Mouse (Mus musculus): ENCODE results near the gene Arfgef3.
"Not testable (repeated sequence)": the region's sequence is repeated elsewhere in the genome, so short reads cannot be mapped to it uniquely, and the experiment has no call there.

Gene Arfgef3

GRCm38 (mm10) chr10:18647069-18647468 is 96.7 kb downstream of the Arfgef3 start:
- DNase-seq (ENCODE audit: low read depth, low spot score), result no peak
- no peaks in the 10 kb centered on the region for H3K27me3 ChIP-seq (ENCODE audit: control insufficient read depth, insufficient read depth, low read length, poor library complexity, severe bottlenecking)
- no peaks in the 10 kb centered on the region for H3K36me3 ChIP-seq (ENCODE audit: control insufficient read depth, insufficient read depth, low read length, poor library complexity, severe bottlenecking)

- no peaks in the 10 kb centered on the region for H3K36me3 ChIP-seq (ENCODE audit: control insufficient read depth, insufficient read depth, low read length, poor library complexity, severe bottlenecking)
- no peaks in the 10 kb centered on the region for H3K27me3 ChIP-seq (ENCODE audit: control insufficient read depth, insufficient read depth, low read length, poor library complexity, severe bottlenecking)
- DNase-seq (ENCODE audit: low read depth, low spot score), result no peak
Measured at GRCm38 (mm10) chr10:18646035-18646434, 97.7 kb downstream of the Arfgef3 start.

- no peak for DNase-seq (ENCODE audit: low read depth, low spot score)
- H3K27me3 ChIP-seq (ENCODE audit: control insufficient read depth, insufficient read depth, low read length, poor library complexity, severe bottlenecking), result no peaks in the 10 kb centered on the region
Measured at GRCm38 (mm10) chr10:18644346-18644745, 99.4 kb downstream of the Arfgef3 start.

GRCm38 (mm10) chr10:18643506-18643905 is 100.2 kb downstream of the Arfgef3 start:
- DNase-seq (ENCODE audit: low read depth, low spot score), result no peak
- Histone ChIP-seq H3K36me3 (ENCODE audit: control insufficient read depth, insufficient read depth, low read length, poor library complexity, severe bottlenecking) (no peaks in the 10 kb centered on the region), H3K27me3 (ENCODE audit: control insufficient read depth, insufficient read depth, low read length, poor library complexity, severe bottlenecking) (no peaks in the 10 kb centered on the region)

More at GRCm38 (mm10) chr10:18644346-18644745, 99.4 kb downstream of the Arfgef3 start:
- H3K36me3 ChIP-seq (ENCODE audit: control insufficient read depth, insufficient read depth, low read length, poor library complexity, severe bottlenecking), result no peaks in the 10 kb centered on the region

- Histone ChIP-seq H3K36me3 (ENCODE audit: control insufficient read depth, insufficient read depth, low read length, poor library complexity, severe bottlenecking) (no peaks in the 10 kb centered on the region), H3K27me3 (ENCODE audit: control insufficient read depth, insufficient read depth, low read length, poor library complexity, severe bottlenecking) (no peaks in the 10 kb centered on the region)
- DNase-seq (ENCODE audit: low read depth, low spot score), result no peak
Measured at GRCm38 (mm10) chr10:18642854-18643253, 100.9 kb downstream of the Arfgef3 start.

- Histone ChIP-seq H3K36me3 (ENCODE audit: control insufficient read depth, insufficient read depth, low read length, poor library complexity, severe bottlenecking) (no peaks in the 10 kb centered on the region), H3K27me3 (ENCODE audit: control insufficient read depth, insufficient read depth, low read length, poor library complexity, severe bottlenecking) (no peaks in the 10 kb centered on the region)
- DNase-seq (ENCODE audit: low read depth, low spot score), result no peak
Measured at GRCm38 (mm10) chr10:18640596-18640995, 103.2 kb downstream of the Arfgef3 start.

- H3K27me3 ChIP-seq (ENCODE audit: control insufficient read depth, insufficient read depth, low read length, poor library complexity, severe bottlenecking), result no peaks in the 10 kb centered on the region
- no peaks in the 10 kb centered on the region for H3K36me3 ChIP-seq (ENCODE audit: control insufficient read depth, insufficient read depth, low read length, poor library complexity, severe bottlenecking)
- DNase-seq (ENCODE audit: low read depth, low spot score), result no peak
Measured at GRCm38 (mm10) chr10:18635450-18635849, 108.3 kb downstream of the Arfgef3 start.

- no peak for DNase-seq (ENCODE audit: low read depth, low spot score)
- no peaks in the 10 kb centered on the region for H3K27me3 ChIP-seq (ENCODE audit: control insufficient read depth, insufficient read depth, low read length, poor library complexity, severe bottlenecking)
- H3K36me3 ChIP-seq (ENCODE audit: control insufficient read depth, insufficient read depth, low read length, poor library complexity, severe bottlenecking), result no peaks in the 10 kb centered on the region
Measured at GRCm38 (mm10) chr10:18634405-18634985, 109.3 kb downstream of the Arfgef3 start.

- no peak for DNase-seq (ENCODE audit: low read depth, low spot score)
- Histone ChIP-seq H3K36me3 (ENCODE audit: control insufficient read depth, insufficient read depth, low read length, poor library complexity, severe bottlenecking) (no peaks in the 10 kb centered on the region), H3K27me3 (ENCODE audit: control insufficient read depth, insufficient read depth, low read length, poor library complexity, severe bottlenecking) (no peaks in the 10 kb centered on the region)
Measured at GRCm38 (mm10) chr10:18630498-18630897, 113.3 kb downstream of the Arfgef3 start.

GRCm38 (mm10) chr10:18627530-18627929 is 116.2 kb downstream of the Arfgef3 start:
- Histone ChIP-seq H3K36me3 (ENCODE audit: control insufficient read depth, insufficient read depth, low read length, poor library complexity, severe bottlenecking) (no peaks in the 10 kb centered on the region), H3K27me3 (ENCODE audit: control insufficient read depth, insufficient read depth, low read length, poor library complexity, severe bottlenecking) (no peaks in the 10 kb centered on the region)
- no peak for DNase-seq (ENCODE audit: low read depth, low spot score)

GRCm38 (mm10) chr10:18612796-18613195 is 131.0 kb downstream of the Arfgef3 start:
- no peaks in the 10 kb centered on the region for H3K27me3 ChIP-seq (ENCODE audit: control insufficient read depth, insufficient read depth, low read length, poor library complexity, severe bottlenecking)
- no peak for DNase-seq (ENCODE audit: low read depth, low spot score)
- H3K36me3 ChIP-seq (ENCODE audit: control insufficient read depth, insufficient read depth, low read length, poor library complexity, severe bottlenecking), result no peaks in the 10 kb centered on the region

- not testable (repeated sequence) for DNase-seq (ENCODE audit: low read depth, low spot score); H3K27me3 ChIP-seq (ENCODE audit: control insufficient read depth, insufficient read depth, low read length, poor library complexity, severe bottlenecking); H3K36me3 ChIP-seq (ENCODE audit: control insufficient read depth, insufficient read depth, low read length, poor library complexity, severe bottlenecking)
Measured at GRCm38 (mm10) chr10:18604827-18605535, 138.8 kb downstream of the Arfgef3 start.

- H3K36me3 ChIP-seq (ENCODE audit: control insufficient read depth, insufficient read depth, low read length, poor library complexity, severe bottlenecking), result no peaks in the 10 kb centered on the region
- peak; percentile 49 for DNase-seq (ENCODE audit: low read depth, low spot score)
- H3K27me3 ChIP-seq (ENCODE audit: control insufficient read depth, insufficient read depth, low read length, poor library complexity, severe bottlenecking), result no peaks in the 10 kb centered on the region
Measured at GRCm38 (mm10) chr10:18602030-18602429, 141.7 kb downstream of the Arfgef3 start.

- DNase-seq (ENCODE audit: low read depth, low spot score), result no peak
- Histone ChIP-seq H3K36me3 (ENCODE audit: control insufficient read depth, insufficient read depth, low read length, poor library complexity, severe bottlenecking) (no peaks in the 10 kb centered on the region), H3K27me3 (ENCODE audit: control insufficient read depth, insufficient read depth, low read length, poor library complexity, severe bottlenecking) (no peaks in the 10 kb centered on the region)
Measured at GRCm38 (mm10) chr10:18597601-18598000, 146.1 kb downstream of the Arfgef3 start.

- no peak for DNase-seq (ENCODE audit: low read depth, low spot score)
- no peaks in the 10 kb centered on the region for H3K36me3 ChIP-seq (ENCODE audit: control insufficient read depth, insufficient read depth, low read length, poor library complexity, severe bottlenecking)
Measured at GRCm38 (mm10) chr10:18589455-18589854, 154.3 kb downstream of the Arfgef3 start.

More at GRCm38 (mm10) chr10:18589455-18589854, 154.3 kb downstream of the Arfgef3 start:
- H3K27me3 ChIP-seq (ENCODE audit: control insufficient read depth, insufficient read depth, low read length, poor library complexity, severe bottlenecking), result no peaks in the 10 kb centered on the region

Measured in splenic B cell, adult 2 months (primary cell).